Mouse (Mus musculus) CH12.LX (cell line): ENCODE data around the gene Steap3.

Experiments
- BHLHE40 ChIP-seq: IDR thresholded peaks from 2 replicates; pipeline ENCODE4 v1.6.1; 2011; ENCODE audit warnings: mild to moderate bottlenecking, low read depth, low read length, improper control_type of control experiment
- CHD2 ChIP-seq: IDR thresholded peaks from 2 replicates; pipeline ENCODE4 v1.6.1; 2011; ENCODE audit warnings: low read length, improper control_type of control experiment
- CTCF ChIP-seq, 2 experiments: IDR thresholded peaks in 1 of 2; conservative IDR thresholded peaks in 1 of 2; 2 replicates each; pipeline ENCODE4 v1.5.1; 2011 to 2012; ENCODE audit warnings: low read depth in 2 of 2, low read length in 2 of 2, improper control_type of control experiment in 1 of 2, inconsistent platforms in 1 of 2, mild to moderate bottlenecking in 1 of 2, moderate library complexity in 1 of 2
- E2F4 ChIP-seq: IDR thresholded peaks from 2 replicates; pipeline ENCODE4 v1.6.1; 2011; ENCODE audit warnings: low read depth, low read length, improper control_type of control experiment; ENCODE audit not compliant: insufficient replicate concordance
- JUND ChIP-seq: conservative IDR thresholded peaks from 2 replicates; pipeline ENCODE4 v1.6.1; 2011; ENCODE audit warnings: low read depth, low read length, improper control_type of control experiment
- MYC ChIP-seq: IDR thresholded peaks from 2 replicates; pipeline ENCODE4 v1.6.1; 2011; ENCODE audit warnings: low read depth, mild to moderate bottlenecking, improper control_type of control experiment, low read length
- PAX5 ChIP-seq: IDR thresholded peaks from 2 replicates; pipeline ENCODE4 v1.6.1; 2012; ENCODE audit warnings: low read length, inconsistent platforms, mixed read lengths
- POLR2A ChIP-seq: IDR thresholded peaks from 2 replicates; pipeline ENCODE4 v1.6.1; 2011; ENCODE audit warnings: low read depth, mild to moderate bottlenecking, improper control_type of control experiment, low read length
- SMC3 ChIP-seq: IDR thresholded peaks from 2 replicates; pipeline ENCODE4 v1.6.1; 2011; ENCODE audit warnings: low read depth, low read length, improper control_type of control experiment
- TCF12 ChIP-seq: IDR thresholded peaks from 2 replicates; pipeline ENCODE4 v1.6.1; 2014; ENCODE audit warnings: low read depth, mild to moderate bottlenecking, inconsistent platforms, low read length, improper control_type of control experiment
- UBTF ChIP-seq: IDR thresholded peaks from 2 replicates; pipeline ENCODE4 v1.6.1; 2012; ENCODE audit warnings: low read depth, mild to moderate bottlenecking, inconsistent platforms, low read length, improper control_type of control experiment, moderate library complexity
- USF1 ChIP-seq: IDR thresholded peaks from 2 replicates; pipeline ENCODE4 v1.6.1; 2014; ENCODE audit warnings: low read depth, mild to moderate bottlenecking, inconsistent platforms, low read length, improper control_type of control experiment
- USF2 ChIP-seq: conservative IDR thresholded peaks from 2 replicates; pipeline ENCODE4 v1.6.1; 2011; ENCODE audit warnings: low read depth, low read length, improper control_type of control experiment
- ZNF384 ChIP-seq: IDR thresholded peaks from 2 replicates; pipeline ENCODE4 v1.6.1; 2012; ENCODE audit warnings: low read depth, low read length, improper control_type of control experiment, inconsistent platforms

GRCm38 (mm10) chr1:120198151-120198550 lies 74.4 kb downstream of the Steap3 start:
- TF ChIP-seq E2F4 (no peak), BHLHE40 (peak; percentile 48), TCF12 (peak; percentile 63; the same call in 1 of the 2 replicates), POLR2A (no peak), USF1 (no peak), ZNF384 (no peak), CTCF (conservative IDR thresholded peaks at IDR 0.05 in 1 of 2, IDR thresholded peaks at IDR 0.05 in 1 of 2; ENCODE audit: low read depth in 2 of 2, low read length in 2 of 2) (no peak), PAX5 (no peak), CHD2 (no peak), MYC (no peak), JUND (no peak), UBTF (no peak), USF2 (no peak), SMC3 (no peak)
